Mouse (Mus musculus): ENCODE results near the gene Serpinb13. TPM values are rescaled to one million over a fixed set of nuclear protein-coding genes. Genes with fewer than 3 reads are reported as not detected.
"Not testable (repeated sequence)": the region's sequence is repeated elsewhere in the genome, so short reads cannot be mapped to it uniquely, and the experiment has no call there.

Serpinb13 gene
- polyA plus RNA-seq, 1 experiment from 2014 or later = not detected

DNA sequence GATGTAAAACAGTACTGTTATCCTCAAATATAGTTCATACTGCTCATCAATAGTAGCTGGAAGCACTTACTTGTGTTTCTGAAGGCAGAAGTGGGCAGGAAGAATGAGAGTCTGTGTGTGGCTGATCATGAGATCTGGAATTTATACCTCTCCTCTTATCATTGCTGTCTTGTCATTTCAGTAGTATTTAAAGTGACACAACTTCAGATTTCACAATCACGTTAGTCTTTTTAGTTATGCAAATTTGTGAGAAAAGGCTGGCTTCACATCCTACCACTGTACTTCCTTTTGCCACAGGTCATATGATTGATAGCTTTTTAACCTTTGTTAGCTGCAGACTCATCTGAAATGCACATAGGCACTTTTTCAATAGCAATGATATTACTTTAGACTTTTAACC is 45.1 kb downstream of the Serpinb13 start:
- 60% methylated on average over 1 of the region's 1 CpGs for WGBS
- Histone ChIP-seq H3K9ac (ENCODE audit: low read depth, low read length) (no peak overlapping the region), H3K27ac (ENCODE audit: low read depth, low read length) (no peak overlapping the region), H3K4me2 (replicated peaks; ENCODE audit: low read depth) (no peak overlapping the region), H3K9me3 (ENCODE audit: control insufficient read depth) (no peaks in the 10 kb centered on the region), H3K4me3 (ENCODE audit: low read depth, low read length) (no peak overlapping the region), H3K4me1 (replicated peaks; ENCODE audit: control insufficient read depth, insufficient read depth, low read length) (no peaks in the 10 kb centered on the region), H3K36me3 (ENCODE audit: control insufficient read depth, insufficient read depth) (no peaks in the 10 kb centered on the region), H3K27me3 (replicated peaks; ENCODE audit: control insufficient read depth, insufficient read depth, low read length) (no peaks in the 10 kb centered on the region)
- TF ChIP-seq CTCF (IDR thresholded peaks at IDR 0.05; ENCODE audit: low read depth) = no peak
- no peak for ATAC-seq

DNA sequence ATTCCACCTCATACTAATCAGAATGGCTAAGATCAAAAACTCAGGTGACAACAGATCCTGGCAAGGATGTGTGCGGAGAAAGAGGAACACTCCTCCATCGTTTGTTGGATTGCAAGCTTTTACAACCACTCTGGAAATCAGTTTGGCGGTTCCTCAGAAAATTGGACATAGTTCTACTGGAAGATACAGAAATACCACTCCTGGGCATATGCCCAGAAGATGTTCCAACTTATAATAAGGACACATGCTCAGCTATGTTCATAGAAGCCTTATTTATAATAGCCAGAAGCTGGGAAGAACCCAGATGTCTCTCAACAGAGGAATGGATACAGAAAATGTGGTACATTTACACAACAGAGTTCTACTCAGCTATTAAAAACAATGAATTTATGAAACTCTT is 53.5 kb downstream of the Serpinb13 start:
- H3K4me3 ChIP-seq (ENCODE audit: low read depth, low read length); H3K4me1 ChIP-seq (replicated peaks; ENCODE audit: control insufficient read depth, insufficient read depth, low read length); H3K9me3 ChIP-seq (ENCODE audit: control insufficient read depth); H3K9ac ChIP-seq (ENCODE audit: low read depth, low read length); H3K36me3 ChIP-seq (ENCODE audit: control insufficient read depth, insufficient read depth); H3K27ac ChIP-seq (ENCODE audit: low read depth, low read length); H3K4me2 ChIP-seq (replicated peaks; ENCODE audit: low read depth); ATAC-seq; H3K27me3 ChIP-seq (replicated peaks; ENCODE audit: control insufficient read depth, insufficient read depth, low read length): not testable (repeated sequence)
- 91% methylated on average over 3 of the region's 3 CpGs for WGBS

Other genes with a start within 250 kb of the Serpinb13 start
- gene Kdsr, start 221.3 kb upstream of the Serpinb13 start, polyA plus RNA-seq (2015; fragmentation: Nextera tagmentation; extraction: Ambion mirVana) = 10.8 and 11.3 TPM in 2 replicates
- 60.9 and 61.1 TPM in 2 replicates for gene Vps4b, start 184.3 kb upstream of the Serpinb13 start, polyA plus RNA-seq (2015; fragmentation: Nextera tagmentation; extraction: Ambion mirVana)
- gene Serpinb5, start 119.8 kb upstream of the Serpinb13 start, polyA plus RNA-seq (2015; fragmentation: Nextera tagmentation; extraction: Ambion mirVana) = 0.38 and 0.75 TPM in 2 replicates
- not detected in 2 replicates for gene Serpinb12, start 46.5 kb upstream of the Serpinb13 start, polyA plus RNA-seq (2015; fragmentation: Nextera tagmentation; extraction: Ambion mirVana)
- gene Serpinb3a, start 71.3 kb downstream of the Serpinb13 start, polyA plus RNA-seq (2015; fragmentation: Nextera tagmentation; extraction: Ambion mirVana) = not detected in 2 replicates
- not detected in 2 replicates for gene Serpinb3d, start 102.5 kb downstream of the Serpinb13 start, polyA plus RNA-seq (2015; fragmentation: Nextera tagmentation; extraction: Ambion mirVana)

All from intestine, postnatal 0 days (tissue).